Mouse (Mus musculus) midbrain, embryonic 11.5 days (tissue): ENCODE measurements around the gene Gm853. TPM values are rescaled to one million over a fixed set of nuclear protein-coding genes. Genes with fewer than 3 reads are reported as not detected.
"Not testable (repeated sequence)": the region's sequence is repeated elsewhere in the genome, so short reads cannot be mapped to it uniquely, and the experiment has no call there.

Experiments
- ATAC-seq: fragments of 200-750 bp; cut with Nextera tagmentation; 2 replicates; pipeline ENCODE4 v1.8.0; 2017; ENCODE audit warnings: moderate TSS enrichment, moderate library complexity; ENCODE audit not compliant: low FRiP score
- DNase-seq: peaks from one replicate; pipeline ENCODE4 v3.0.0; 2015; ENCODE audit warnings: low spot score; ENCODE audit errors: missing footprints
- H3K27ac ChIP-seq: fragments of 300-500 bp; sonication (generic); 2 replicates; pipeline ENCODE4 v1.5.1; 2014; ENCODE audit warnings: low read depth, low read length
- H3K27me3 ChIP-seq: fragments of 300-500 bp; sonication (generic); 2 replicates; pipeline ENCODE4 v1.6.1; 2014; ENCODE audit warnings: mild to moderate bottlenecking, low read length, moderate library complexity, mixed read lengths; ENCODE audit not compliant: control insufficient read depth, insufficient read depth
- H3K36me3 ChIP-seq: fragments of 300-500 bp; sonication (generic); 2 replicates; pipeline ENCODE4 v1.6.1; 2014; ENCODE audit warnings: mild to moderate bottlenecking, low read length, moderate library complexity, mixed read lengths; ENCODE audit not compliant: control insufficient read depth, insufficient read depth
- H3K4me1 ChIP-seq: fragments of 300-500 bp; sonication (generic); 2 replicates; pipeline ENCODE4 v1.6.1; 2014; ENCODE audit warnings: low read length; ENCODE audit not compliant: control insufficient read depth, insufficient read depth
- H3K4me2 ChIP-seq: fragments of 300-500 bp; sonication (generic); 2 replicates; pipeline ENCODE4 v1.6.1; 2014; ENCODE audit warnings: mild to moderate bottlenecking, moderate library complexity
- H3K4me3 ChIP-seq: fragments of 300-500 bp; sonication (generic); 2 replicates; pipeline ENCODE4 v1.5.1; 2014; ENCODE audit warnings: low read depth, low read length
- H3K9ac ChIP-seq: fragments of 300-500 bp; sonication (generic); 2 replicates; pipeline ENCODE4 v1.6.1; 2014; ENCODE audit warnings: low read length
- H3K9me3 ChIP-seq: fragments of 300-500 bp; sonication (generic); 2 replicates; pipeline ENCODE4 v1.6.1; 2016; ENCODE audit warnings: low read length; ENCODE audit not compliant: control insufficient read depth
- WGBS: fragments of 180-500 bp; shearing (Covaris S2); extraction: QIAGEN DNeasy Blood & Tissue Kit; methylation state at CpG from one replicate; pipeline ENCODE4 v1.1.7; 2014; 5-methylcytosine and 5-hydroxymethylcytosine counted together
- polyA plus RNA-seq: library from polyadenylated mRNA; unstranded; fragments of >200 nt; fragmentation: Nextera tagmentation; extraction: Ambion mirVana; gene quantifications from 2 replicates; pipeline ENCODE4 v1.2.1, GENCODE M21; 2014

Gene Gm853
- polyA plus RNA-seq, 1 experiment from 2014 or later: not detected

- H3K36me3 ChIP-seq: peaks cover 13% of the 10 kb centered on the region
- no peak overlapping the region for H3K4me2 ChIP-seq
- WGBS: 66% methylated on average over 8 of the region's 8 CpGs
- DNase-seq (no peak), ATAC-seq (no peak)
- no peaks in the 10 kb centered on the region for H3K4me1 ChIP-seq
- no peaks in the 10 kb centered on the region for H3K27me3 ChIP-seq
- H3K9ac ChIP-seq: no peak overlapping the region
- H3K27ac ChIP-seq: no peak overlapping the region
- H3K4me3 ChIP-seq: no peak overlapping the region
- no peaks in the 10 kb centered on the region for H3K9me3 ChIP-seq
These were observed 30.4 kb upstream of the Gm853 start for GRCm38 (mm10) chr4:130252441-130253157.

DNA sequence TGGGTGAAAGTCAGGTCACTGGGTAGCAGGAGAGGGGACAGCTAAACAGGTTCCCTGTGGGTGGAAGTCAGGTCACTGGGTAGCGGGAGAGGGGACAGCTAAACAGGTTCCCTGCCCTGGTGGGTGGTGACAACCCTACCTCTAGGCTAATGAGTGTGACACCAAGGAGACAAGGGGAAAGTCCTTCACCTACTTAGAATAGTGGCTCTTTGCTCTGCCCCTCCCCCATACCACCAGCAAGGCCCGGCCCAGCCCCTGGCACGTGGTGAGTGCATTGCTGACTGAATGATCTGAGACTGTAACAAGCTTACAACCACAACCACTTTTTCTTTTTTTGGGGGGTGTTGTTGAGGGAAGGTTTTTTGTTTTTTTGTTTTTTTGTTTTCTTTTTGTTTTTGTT is 29.6 kb upstream of the Gm853 start:
- no peaks in the 10 kb centered on the region for H3K4me1 ChIP-seq
- H3K36me3 ChIP-seq: peaks cover 12% of the 10 kb centered on the region
- ATAC-seq (no peak), DNase-seq (no peak)
- 68% methylated on average over 3 of the region's 3 CpGs for WGBS
- H3K9ac ChIP-seq: no peak overlapping the region
- H3K4me3 ChIP-seq: no peak overlapping the region
- H3K27ac ChIP-seq: no peak overlapping the region
- no peaks in the 10 kb centered on the region for H3K27me3 ChIP-seq
- H3K4me2 ChIP-seq: no peak overlapping the region
- no peaks in the 10 kb centered on the region for H3K9me3 ChIP-seq

DNA sequence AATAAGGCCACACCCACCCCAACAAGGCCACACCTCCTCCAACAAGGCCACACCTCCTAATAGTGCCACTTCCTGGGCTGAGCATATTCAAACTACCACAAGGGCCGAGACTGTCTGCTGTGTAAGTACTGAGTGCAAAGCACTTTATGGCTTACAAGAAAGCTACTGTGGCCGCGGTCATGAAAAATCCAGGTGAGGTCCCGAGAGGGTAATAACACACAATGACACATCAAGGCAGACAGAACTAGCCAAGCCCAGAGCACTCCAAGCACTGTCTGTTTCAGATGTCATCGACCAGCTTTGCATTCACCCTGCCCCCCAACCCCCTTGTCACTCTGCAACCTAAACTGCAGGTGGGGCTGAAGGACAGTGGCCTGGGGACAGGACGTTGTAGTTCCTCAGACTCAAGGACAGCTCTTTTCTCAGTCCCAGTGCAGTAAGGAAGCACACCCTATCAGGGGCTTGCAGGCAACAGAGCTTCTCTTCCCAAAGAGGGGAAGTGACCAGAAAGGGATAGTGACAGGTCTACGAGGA is 29.0 kb upstream of the Gm853 start:
- H3K27me3 ChIP-seq: no peaks in the 10 kb centered on the region; the same call in 1 of the 2 replicates
- no peak for DNase-seq
- WGBS: 48% methylated on average over 7 of the region's 7 CpGs
- no peak overlapping the region for H3K4me2 ChIP-seq
- peaks cover 12% of the 10 kb centered on the region for H3K36me3 ChIP-seq
- no peak overlapping the region for H3K4me3 ChIP-seq
- H3K4me1 ChIP-seq: no peaks in the 10 kb centered on the region
- no peak for ATAC-seq
- no peak overlapping the region for H3K9ac ChIP-seq
- H3K27ac ChIP-seq: no peak overlapping the region
- no peaks in the 10 kb centered on the region for H3K9me3 ChIP-seq

DNA sequence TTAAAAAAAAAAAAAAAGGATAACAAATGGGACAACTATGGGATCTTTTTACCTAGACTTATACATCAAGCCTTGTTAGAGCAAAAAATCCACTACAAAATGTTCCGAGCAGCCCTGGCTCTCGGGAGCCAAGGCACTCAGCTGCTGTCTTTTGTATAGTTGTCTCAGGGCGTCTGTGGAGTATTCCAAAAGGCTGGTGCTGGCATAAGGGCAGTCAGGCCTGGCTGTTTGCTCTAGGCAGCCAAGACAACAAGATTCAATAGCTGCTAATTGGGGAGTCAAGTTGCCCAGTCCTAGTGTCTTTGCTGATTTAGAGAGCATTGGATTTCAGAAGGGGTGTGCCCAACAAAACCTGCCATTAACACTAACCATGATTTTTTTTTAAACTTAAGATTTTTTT is 26.4 kb upstream of the Gm853 start:
- H3K4me3 ChIP-seq: no peak overlapping the region
- no peak overlapping the region for H3K9ac ChIP-seq
- no peak for DNase-seq
- H3K9me3 ChIP-seq: no peaks in the 10 kb centered on the region
- peaks cover 4% of the 10 kb centered on the region for H3K36me3 ChIP-seq
- H3K27me3 ChIP-seq: no peaks in the 10 kb centered on the region; the same call in 1 of the 2 replicates
- no peak for ATAC-seq
- no peak overlapping the region for H3K27ac ChIP-seq
- no peak overlapping the region for H3K4me2 ChIP-seq
- 69% methylated on average over 3 of the region's 3 CpGs for WGBS
- no peaks in the 10 kb centered on the region for H3K4me1 ChIP-seq

DNA sequence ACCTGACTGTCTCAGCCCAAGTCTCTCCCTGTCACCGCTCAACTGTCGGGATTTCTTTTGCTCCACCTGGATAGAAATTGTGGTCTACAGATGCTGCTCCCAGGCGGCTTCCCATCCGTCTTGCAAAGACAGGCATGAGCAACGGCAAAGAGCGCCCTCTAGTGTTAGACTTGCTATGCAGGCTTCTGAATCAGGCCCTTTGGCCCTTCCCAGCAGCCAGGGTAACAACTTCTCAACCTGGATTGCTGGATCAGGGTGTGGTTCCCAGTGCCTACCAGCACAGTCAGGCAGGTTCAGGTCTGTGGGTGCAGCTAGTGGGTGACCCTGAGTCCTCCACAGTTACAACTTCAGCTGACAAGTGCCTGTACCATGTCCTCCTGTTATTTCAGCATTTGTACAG is 23.9 kb upstream of the Gm853 start:
- no peak for ATAC-seq
- peak; percentile 97 for DNase-seq
- Histone ChIP-seq H3K27ac (no peak overlapping the region), H3K9ac (no peak overlapping the region), H3K4me3 (no peak overlapping the region), H3K4me1 (no peaks in the 10 kb centered on the region), H3K4me2 (no peak overlapping the region), H3K9me3 (no peaks in the 10 kb centered on the region), H3K36me3 (no peaks in the 10 kb centered on the region), H3K27me3 (no peaks in the 10 kb centered on the region; the same call in 1 of the 2 replicates)
- WGBS: 3% methylated on average over 6 of the region's 6 CpGs

DNA sequence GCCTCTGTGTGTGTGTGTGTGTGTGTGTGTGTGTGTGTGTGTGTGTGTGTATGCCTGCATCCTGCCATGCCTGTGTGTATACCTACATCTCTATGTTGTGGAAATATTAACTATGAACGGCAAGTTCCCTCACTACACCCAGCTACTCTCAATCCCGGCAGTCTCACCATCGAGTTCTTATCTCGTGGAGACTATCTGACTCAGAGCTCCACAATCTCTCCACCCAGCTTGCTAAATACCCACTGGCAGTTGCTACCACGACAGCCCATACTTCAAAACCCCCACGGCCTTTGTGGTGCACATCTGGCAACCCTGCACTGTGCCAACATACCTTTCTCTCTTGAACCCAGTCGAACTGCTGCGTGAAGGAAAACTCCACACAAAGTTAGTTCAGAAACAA is 22.5 kb upstream of the Gm853 start:
- WGBS: 79% methylated on average over 8 of the region's 8 CpGs
- DNase-seq (no peak), ATAC-seq (no peak)
- H3K4me2 ChIP-seq: no peak overlapping the region
- H3K27me3 ChIP-seq: no peaks in the 10 kb centered on the region; the same call in 1 of the 2 replicates
- H3K4me1 ChIP-seq: no peaks in the 10 kb centered on the region
- H3K36me3 ChIP-seq: no peaks in the 10 kb centered on the region
- H3K9ac ChIP-seq: no peak overlapping the region
- no peaks in the 10 kb centered on the region for H3K9me3 ChIP-seq
- H3K27ac ChIP-seq: no peak overlapping the region
- H3K4me3 ChIP-seq: no peak overlapping the region

DNA sequence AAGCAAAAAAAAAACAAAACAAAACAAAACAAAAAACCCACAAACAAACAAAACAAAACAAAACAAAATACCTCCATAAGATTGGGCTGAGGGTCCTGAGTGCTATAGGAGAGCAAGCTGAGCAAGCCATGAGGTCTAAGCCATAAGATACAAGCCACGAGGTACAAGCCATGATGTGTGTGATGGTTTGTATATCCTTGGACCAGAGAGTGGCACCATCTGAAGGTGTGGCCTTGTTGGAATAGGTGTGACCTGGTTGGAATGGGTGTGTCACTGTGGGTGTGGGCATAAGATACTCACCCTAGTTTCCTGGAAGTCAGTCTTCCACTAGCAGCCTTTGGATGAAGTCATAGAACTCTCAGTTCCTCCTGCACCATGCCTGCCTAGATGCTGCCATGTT is 21.4 kb upstream of the Gm853 start:
- H3K9me3 ChIP-seq, H3K27me3 ChIP-seq, DNase-seq, H3K27ac ChIP-seq, H3K4me2 ChIP-seq, H3K4me3 ChIP-seq, ATAC-seq, H3K36me3 ChIP-seq, H3K4me1 ChIP-seq, H3K9ac ChIP-seq: not testable (repeated sequence)
- WGBS: 76% methylated on average over 1 of the region's 1 CpGs

GRCm38 (mm10) chr4:130242956-130243355 is 20.8 kb upstream of the Gm853 start:
- 90% methylated on average over 5 of the region's 5 CpGs for WGBS
- no peak for DNase-seq
- Histone ChIP-seq H3K27me3 (no peaks in the 10 kb centered on the region; the same call in 1 of the 2 replicates), H3K9ac (no peak overlapping the region), H3K4me3 (no peak overlapping the region), H3K9me3 (no peaks in the 10 kb centered on the region), H3K27ac (no peak overlapping the region), H3K4me1 (no peaks in the 10 kb centered on the region), H3K4me2 (no peak overlapping the region), H3K36me3 (no peaks in the 10 kb centered on the region)
- ATAC-seq: no peak

DNA sequence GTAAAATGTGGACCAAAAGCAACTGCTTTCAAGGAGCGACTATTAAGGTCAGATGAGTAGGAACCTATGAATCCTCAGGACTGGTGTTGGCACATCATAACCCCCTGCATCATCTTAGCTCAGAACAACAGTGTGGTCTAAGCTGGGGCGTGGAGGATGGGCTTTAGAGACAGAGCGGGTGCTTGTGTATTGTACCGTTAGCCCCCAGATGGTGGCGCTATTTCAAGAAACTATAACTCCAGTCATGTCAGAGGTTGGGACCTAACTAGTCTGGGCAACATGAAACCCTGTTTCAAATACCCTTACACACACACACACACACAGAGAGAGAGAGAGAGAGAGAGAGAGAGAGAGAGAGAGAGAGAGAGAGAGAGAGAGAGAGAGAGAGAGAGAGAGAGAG is 18.5 kb upstream of the Gm853 start:
- no peak overlapping the region for H3K9ac ChIP-seq
- WGBS: 38% methylated on average over 5 of the region's 5 CpGs

More for the DNA sequence above, 18.5 kb upstream of the Gm853 start:
- H3K4me3 ChIP-seq: no peak overlapping the region
- H3K27me3 ChIP-seq: no peaks in the 10 kb centered on the region
- H3K27ac ChIP-seq: no peak overlapping the region
- H3K36me3 ChIP-seq: no peaks in the 10 kb centered on the region
- no peaks in the 10 kb centered on the region for H3K4me1 ChIP-seq
- ATAC-seq (no peak), DNase-seq (no peak)
- H3K9me3 ChIP-seq: no peaks in the 10 kb centered on the region
- no peak overlapping the region for H3K4me2 ChIP-seq
